Comparison of ENCODE assay signal across 8 mouse cellular contexts in the genomic region with DNA sequence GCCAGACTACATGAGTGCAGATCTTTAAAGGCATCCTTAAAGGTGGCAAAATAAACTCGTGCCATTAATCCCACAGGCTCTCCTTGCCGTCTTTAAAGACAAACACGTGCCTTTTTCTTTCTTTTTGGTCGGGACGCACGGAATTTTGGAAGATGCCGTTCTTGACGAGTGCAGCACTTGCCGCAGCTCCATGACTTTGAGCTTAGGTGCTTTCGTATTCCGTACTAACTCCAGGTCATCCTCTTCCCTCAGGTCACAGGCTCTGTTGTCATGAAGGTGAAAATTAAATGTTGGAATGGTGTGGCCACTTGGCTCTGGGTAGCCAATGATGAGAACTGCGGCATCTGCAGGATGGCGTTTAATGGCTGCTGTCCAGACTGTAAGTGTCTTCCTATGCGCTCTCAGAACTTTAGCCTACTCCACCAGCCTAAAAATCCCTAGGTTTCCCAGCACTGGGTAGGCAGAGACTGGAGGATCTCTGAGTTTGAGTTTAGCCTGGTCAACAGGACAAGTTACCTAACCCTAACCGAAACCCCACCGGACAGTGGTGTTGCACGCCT. TPM values are rescaled to one million over a fixed set of nuclear protein-coding genes. Genes with fewer than 3 reads are reported as not detected.
DNase-seq lines count a peak whose midpoint lies in the region; ATAC-seq lines count a peak whose summit lies in the region.
"Had no signal": no experiment of that assay in that cellular context is flagged by ENCODE, and none has a peak within 500 bp of the region (broad histone marks: within the 10 kb centered on the region; RNA-seq: fewer than 3 reads in every experiment).

No protein-coding gene starts in this region.

- H3K4me3 ChIP-seq in megakaryocyte, embryonic 14.5 days (replicated peaks) = peak overlapping the region; percentile 96
- peak overlapping the region; percentile 100 for H3K4me3 ChIP-seq in forebrain, embryonic 10.5 days
- H3K4me3 ChIP-seq in limb, embryonic 12.5 days (replicated peaks) = peak overlapping the region; percentile 100
- peak overlapping the region; percentile 95 for H3K4me3 ChIP-seq in stomach, embryonic 15.5 days (replicated peaks)

- H3K27ac ChIP-seq in forebrain, embryonic 10.5 days = peak overlapping the region; percentile 99
- peak overlapping the region; percentile 89 for H3K27ac ChIP-seq in limb, embryonic 12.5 days
- peak overlapping the region; percentile 88 for H3K27ac ChIP-seq in stomach, embryonic 15.5 days

- no peak for DNase-seq in forebrain, embryonic 10.5 days (ENCODE audit: extremely low spot score, low spot score)
- DNase-seq in gastrocnemius, adult 18-20 months (ENCODE audit: low spot score) = no peak
- DNase-seq in adrenal gland, postnatal 25 days = no peak

- H3K27me3 ChIP-seq in megakaryocyte, embryonic 14.5 days (replicated peaks) = no peaks in the 10 kb centered on the region
- no peaks in the 10 kb centered on the region for H3K27me3 ChIP-seq in forebrain, embryonic 10.5 days (ENCODE audit: poor library complexity, severe bottlenecking)
- H3K27me3 ChIP-seq in limb, embryonic 12.5 days = no peaks in the 10 kb centered on the region
- H3K27me3 ChIP-seq in stomach, embryonic 15.5 days (replicated peaks) = no peaks in the 10 kb centered on the region

- WGBS in forebrain, embryonic 10.5 days = 55% methylated on average over 17 of the region's 17 CpGs
- WGBS in limb, embryonic 12.5 days = 44% methylated on average over 17 of the region's 17 CpGs
- 41% methylated on average over 17 of the region's 17 CpGs for WGBS in stomach, embryonic 15.5 days

- H3K9ac ChIP-seq in limb, embryonic 12.5 days (replicated peaks) = peak overlapping the region; percentile 99
- peak overlapping the region; percentile 45 for H3K9ac ChIP-seq in stomach, embryonic 15.5 days

- peak overlapping the region; percentile 98 for H3K4me2 ChIP-seq in limb, embryonic 12.5 days
- peak overlapping the region; percentile 81 for H3K4me2 ChIP-seq in stomach, embryonic 15.5 days

- H3K36me3 ChIP-seq in megakaryocyte, embryonic 14.5 days (replicated peaks; ENCODE audit: low read length) = peaks cover 64% of the 10 kb centered on the region
- peaks cover 80% of the 10 kb centered on the region for H3K36me3 ChIP-seq in forebrain, embryonic 10.5 days (replicated peaks)
- H3K36me3 ChIP-seq in limb, embryonic 12.5 days = peaks cover 73% of the 10 kb centered on the region
- H3K36me3 ChIP-seq in stomach, embryonic 15.5 days = peaks cover 37% of the 10 kb centered on the region

- ATAC-seq in megakaryocyte, adult 5-6 weeks (ENCODE audit: poor library complexity, severe bottlenecking) = no peak
- no peak for ATAC-seq in limb, embryonic 12.5 days (ENCODE audit: insufficient number of reproducible peaks, insufficient read depth, low FRiP score, low TSS enrichment, low read depth)
- ATAC-seq in stomach, embryonic 15.5 days (ENCODE audit: insufficient read depth, low FRiP score, low read depth) = no peak

- H3K4me1 ChIP-seq in megakaryocyte, embryonic 14.5 days = peaks cover 62% of the 10 kb centered on the region
- H3K4me1 ChIP-seq in forebrain, embryonic 10.5 days = peaks cover 44% of the 10 kb centered on the region
- H3K4me1 ChIP-seq in limb, embryonic 12.5 days (replicated peaks) = peaks cover 24% of the 10 kb centered on the region
- H3K4me1 ChIP-seq in stomach, embryonic 15.5 days = peaks cover 12% of the 10 kb centered on the region

- H3K9me3 ChIP-seq in megakaryocyte, embryonic 14.5 days = no peaks in the 10 kb centered on the region
- H3K9me3 ChIP-seq in forebrain, embryonic 10.5 days = no peaks in the 10 kb centered on the region
- no peaks in the 10 kb centered on the region for H3K9me3 ChIP-seq in limb, embryonic 12.5 days
- no peaks in the 10 kb centered on the region for H3K9me3 ChIP-seq in stomach, embryonic 15.5 days

RNA-seq across cellular contexts. Expression of gene Anapc11, which starts 0.8 kb away (rescaled TPM):
- polyA plus RNA-seq in megakaryocyte, embryonic 14.5 days (2012; ENCODE audit: insufficient read depth, low replicate concordance) = 247 and 315 TPM in 2 replicates
- total RNA-seq in megakaryocyte, adult 5-6 weeks (2015) = 79.9 and 90.6 TPM in 2 replicates
- 30.0 and 32.3 TPM in 2 replicates for total RNA-seq in megakaryocyte, adult 5-6 weeks (2017)
- polyA plus RNA-seq in forebrain, embryonic 10.5 days (2016; fragmentation: Nextera tagmentation; extraction: Ambion mirVana) = 218 and 228 TPM in 2 replicates
- polyA plus RNA-seq in limb, embryonic 12.5 days (2016; fragmentation: Nextera tagmentation; extraction: Ambion mirVana) = 202 and 203 TPM in 2 replicates
- polyA plus RNA-seq in stomach, embryonic 15.5 days (2015; fragmentation: Nextera tagmentation; extraction: Ambion mirVana) = 196 and 200 TPM in 2 replicates
- 10 to 100 TPM; 45.9 to 52.1 TPM for total RNA-seq in gastrocnemius, adult 18-20 months (2021)
- 81.5 and 102 TPM in 2 replicates for total RNA-seq in adrenal gland, postnatal 25 days (2021)

RNA-seq across cellular contexts. Expression of gene Alyref, which starts 0.9 kb away (rescaled TPM):
- 25.9 and 253 TPM in 2 replicates for polyA plus RNA-seq in megakaryocyte, embryonic 14.5 days (2012; ENCODE audit: insufficient read depth, low replicate concordance)
- 143 and 149 TPM in 2 replicates for total RNA-seq in megakaryocyte, adult 5-6 weeks (2015)
- 171 and 196 TPM in 2 replicates for total RNA-seq in megakaryocyte, adult 5-6 weeks (2017)
- polyA plus RNA-seq in forebrain, embryonic 10.5 days (2016; fragmentation: Nextera tagmentation; extraction: Ambion mirVana) = 618 and 646 TPM in 2 replicates
- 671 and 778 TPM in 2 replicates for polyA plus RNA-seq in limb, embryonic 12.5 days (2016; fragmentation: Nextera tagmentation; extraction: Ambion mirVana)
- polyA plus RNA-seq in stomach, embryonic 15.5 days (2015; fragmentation: Nextera tagmentation; extraction: Ambion mirVana) = 420 and 451 TPM in 2 replicates
- total RNA-seq in gastrocnemius, adult 18-20 months (2021) = 10 to 100 TPM; 42.8 to 48.6 TPM
- 101 and 105 TPM in 2 replicates for total RNA-seq in adrenal gland, postnatal 25 days (2021)

RNA-seq across cellular contexts. Expression of gene Npb, which starts 9.2 kb away (rescaled TPM):
- 2.7 and 7.7 TPM in 2 replicates for polyA plus RNA-seq in megakaryocyte, embryonic 14.5 days (2012; ENCODE audit: insufficient read depth, low replicate concordance)
- total RNA-seq in megakaryocyte, adult 5-6 weeks (2015) = not detected in 2 replicates
- not detected in 2 replicates for total RNA-seq in megakaryocyte, adult 5-6 weeks (2017)
- 0.44 TPM in 1 of 2 replicates, not detected in the other for polyA plus RNA-seq in forebrain, embryonic 10.5 days (2016; fragmentation: Nextera tagmentation; extraction: Ambion mirVana)
- polyA plus RNA-seq in limb, embryonic 12.5 days (2016; fragmentation: Nextera tagmentation; extraction: Ambion mirVana) = 0.65 and 0.95 TPM in 2 replicates
- 9.8 and 12.1 TPM in 2 replicates for polyA plus RNA-seq in stomach, embryonic 15.5 days (2015; fragmentation: Nextera tagmentation; extraction: Ambion mirVana)
- total RNA-seq in gastrocnemius, adult 18-20 months (2021) = not detected
- total RNA-seq in adrenal gland, postnatal 25 days (2021) = 3.1 TPM in 1 of 2 replicates, not detected in the other
- total RNA-seq: neutrophil, adult 5-6 weeks had no signal

RNA-seq across cellular contexts. Expression of gene Arhgdia, which starts 17.6 kb away (rescaled TPM):
- 1,582 and 1,923 TPM in 2 replicates for polyA plus RNA-seq in megakaryocyte, embryonic 14.5 days (2012; ENCODE audit: insufficient read depth, low replicate concordance)
- 506 and 521 TPM in 2 replicates for total RNA-seq in megakaryocyte, adult 5-6 weeks (2015)
- total RNA-seq in megakaryocyte, adult 5-6 weeks (2017) = 226 and 275 TPM in 2 replicates
- polyA plus RNA-seq in forebrain, embryonic 10.5 days (2016; fragmentation: Nextera tagmentation; extraction: Ambion mirVana) = 744 and 753 TPM in 2 replicates
- 484 and 518 TPM in 2 replicates for polyA plus RNA-seq in limb, embryonic 12.5 days (2016; fragmentation: Nextera tagmentation; extraction: Ambion mirVana)
- 537 and 556 TPM in 2 replicates for polyA plus RNA-seq in stomach, embryonic 15.5 days (2015; fragmentation: Nextera tagmentation; extraction: Ambion mirVana)
- total RNA-seq in gastrocnemius, adult 18-20 months (2021) = 10 to 100 TPM; 71.0 to 89.8 TPM
- 333 and 334 TPM in 2 replicates for total RNA-seq in adrenal gland, postnatal 25 days (2021)

RNA-seq across cellular contexts. Expression of gene Pcyt2, which starts 18.7 kb away (rescaled TPM):
- 143 and 168 TPM in 2 replicates for polyA plus RNA-seq in megakaryocyte, embryonic 14.5 days (2012; ENCODE audit: insufficient read depth, low replicate concordance)
- 11.8 and 13.3 TPM in 2 replicates for total RNA-seq in megakaryocyte, adult 5-6 weeks (2015)
- total RNA-seq in megakaryocyte, adult 5-6 weeks (2017) = 17.3 and 22.6 TPM in 2 replicates
- 145 and 148 TPM in 2 replicates for polyA plus RNA-seq in forebrain, embryonic 10.5 days (2016; fragmentation: Nextera tagmentation; extraction: Ambion mirVana)
- 143 and 156 TPM in 2 replicates for polyA plus RNA-seq in limb, embryonic 12.5 days (2016; fragmentation: Nextera tagmentation; extraction: Ambion mirVana)
- polyA plus RNA-seq in stomach, embryonic 15.5 days (2015; fragmentation: Nextera tagmentation; extraction: Ambion mirVana) = 183 and 188 TPM in 2 replicates
- 10 to 100 TPM; 26.1 to 27.7 TPM for total RNA-seq in gastrocnemius, adult 18-20 months (2021)
- 344 and 351 TPM in 2 replicates for total RNA-seq in adrenal gland, postnatal 25 days (2021)
